Mouse (Mus musculus) forebrain, embryonic 11.5 days (tissue): Measurements from ENCODE around the gene Tmco1. TPM values are rescaled to one million over a fixed set of nuclear protein-coding genes. Genes with fewer than 3 reads are reported as not detected.
"Not testable (repeated sequence)": the region's sequence is repeated elsewhere in the genome, so short reads cannot be mapped to it uniquely, and the experiment has no call there.

Experiments used
- ATAC-seq: fragments of 200-750 bp; cut with Nextera tagmentation; replicated peaks from 2 replicates; pipeline ENCODE4 v1.8.0; 2017; ENCODE audit warnings: moderate TSS enrichment; ENCODE audit not compliant: low FRiP score
- DNase-seq: peaks from one replicate; pipeline ENCODE4 v3.0.0-alpha.2; 2017; ENCODE audit warnings: low spot score
- H3K27ac ChIP-seq: fragments of 300-500 bp; sonication (generic); 2 replicates; pipeline ENCODE4 v1.5.1; 2014; ENCODE audit warnings: low read depth, low read length
- H3K27me3 ChIP-seq: fragments of 300-500 bp; sonication (generic); 2 replicates; pipeline ENCODE4 v1.6.1; 2014; ENCODE audit warnings: mild to moderate bottlenecking, low read length, mixed read lengths; ENCODE audit not compliant: control insufficient read depth, insufficient read depth
- H3K36me3 ChIP-seq: fragments of 300-500 bp; sonication (generic); 2 replicates; pipeline ENCODE4 v1.6.1; 2014; ENCODE audit warnings: mild to moderate bottlenecking, low read length, moderate library complexity, mixed read lengths; ENCODE audit not compliant: control insufficient read depth, insufficient read depth
- H3K4me1 ChIP-seq: fragments of 300-500 bp; sonication (generic); replicated peaks from 2 replicates; pipeline ENCODE4 v1.6.1; 2014; ENCODE audit warnings: low read length, mixed read lengths; ENCODE audit not compliant: control insufficient read depth, insufficient read depth
- H3K4me2 ChIP-seq: fragments of 300-500 bp; sonication (generic); 2 replicates; pipeline ENCODE4 v1.6.1; 2014; ENCODE audit warnings: low read depth, mild to moderate bottlenecking, low read length, moderate library complexity, mixed read lengths; ENCODE audit not compliant: severe bottlenecking
- H3K4me3 ChIP-seq: fragments of 300-500 bp; sonication (generic); 2 replicates; pipeline ENCODE4 v1.5.1; 2014; ENCODE audit warnings: low read depth, low read length
- H3K9ac ChIP-seq: fragments of 300-500 bp; sonication (generic); 2 replicates; pipeline ENCODE4 v1.6.1; 2014; ENCODE audit warnings: low read length
- H3K9me3 ChIP-seq: fragments of 300-500 bp; sonication (generic); 2 replicates; pipeline ENCODE4 v1.6.1; 2016; ENCODE audit warnings: low read length, mixed read lengths; ENCODE audit not compliant: control insufficient read depth
- WGBS: fragments of 180-500 bp; shearing (Covaris S2); extraction: QIAGEN DNeasy Blood & Tissue Kit; methylation state at CpG from one replicate; pipeline ENCODE4 v1.1.7; 2014; 5-methylcytosine and 5-hydroxymethylcytosine counted together
- polyA plus RNA-seq: library from polyadenylated mRNA; unstranded; fragments of >200 nt; fragmentation: Nextera tagmentation; extraction: Ambion mirVana; gene quantifications from 2 replicates; pipeline ENCODE4 v1.2.1, GENCODE M21; 2014

The Tmco1 gene
- polyA plus RNA-seq, 1 experiment from 2014 or later = 75.2 TPM

GRCm38 (mm10) chr1:167336398-167336797 is 28.2 kb downstream of the Tmco1 start:
- ATAC-seq (no peak), DNase-seq (no peak)
- Histone ChIP-seq H3K9me3 (no peaks in the 10 kb centered on the region), H3K27ac (no peak overlapping the region), H3K9ac (no peak overlapping the region), H3K4me3 (no peak overlapping the region), H3K4me2 (no peak overlapping the region), H3K4me1 (no peaks in the 10 kb centered on the region), H3K36me3 (peaks cover 3% of the 10 kb centered on the region; the same call in 1 of the 2 replicates), H3K27me3 (peaks cover 3% of the 10 kb centered on the region; the same call in 1 of the 2 replicates)
- 92% methylated on average over 3 of the region's 3 CpGs for WGBS

GRCm38 (mm10) chr1:167337463-167338095 is 29.4 kb downstream of the Tmco1 start:
- peak; percentile 92 for DNase-seq
- ATAC-seq = peak; percentile 60; the same call in 1 of the 2 replicates
- 23% methylated on average over 12 of the region's 12 CpGs for WGBS

GRCm38 (mm10) chr1:167339177-167339781 is 31.1 kb downstream of the Tmco1 start:
- peaks cover 3% of the 10 kb centered on the region; the same call in 1 of the 2 replicates for H3K27me3 ChIP-seq
- no peaks in the 10 kb centered on the region for H3K4me1 ChIP-seq
- no peak overlapping the region for H3K4me2 ChIP-seq
- H3K4me3 ChIP-seq = no peak overlapping the region
- no peaks in the 10 kb centered on the region for H3K36me3 ChIP-seq
- DNase-seq = no peak
- no peak for ATAC-seq
- 75% methylated on average over 9 of the region's 9 CpGs for WGBS
- no peak overlapping the region for H3K27ac ChIP-seq
- H3K9me3 ChIP-seq = no peaks in the 10 kb centered on the region
- no peak overlapping the region for H3K9ac ChIP-seq

More at GRCm38 (mm10) chr1:167337463-167338095, 29.4 kb downstream of the Tmco1 start:
- H3K27ac ChIP-seq = no peak overlapping the region
- H3K4me2 ChIP-seq = no peak overlapping the region
- H3K4me3 ChIP-seq = no peak overlapping the region
- no peaks in the 10 kb centered on the region for H3K9me3 ChIP-seq
- no peak overlapping the region for H3K9ac ChIP-seq
- H3K36me3 ChIP-seq = no peaks in the 10 kb centered on the region
- H3K4me1 ChIP-seq = no peaks in the 10 kb centered on the region
- H3K27me3 ChIP-seq = peaks cover 3% of the 10 kb centered on the region; the same call in 1 of the 2 replicates

GRCm38 (mm10) chr1:167340111-167340787 is 32.1 kb downstream of the Tmco1 start:
- peak overlapping the region; percentile 52; the same call in 1 of the 2 replicates for H3K9ac ChIP-seq

GRCm38 (mm10) chr1:167340910-167341528 is 32.8 kb downstream of the Tmco1 start:
- Histone ChIP-seq H3K36me3 (no peaks in the 10 kb centered on the region), H3K4me3 (no peak overlapping the region), H3K9me3 (no peaks in the 10 kb centered on the region), H3K4me2 (no peak overlapping the region), H3K27ac (no peak overlapping the region), H3K27me3 (peaks cover 3% of the 10 kb centered on the region; the same call in 1 of the 2 replicates), H3K9ac (no peak overlapping the region), H3K4me1 (no peaks in the 10 kb centered on the region)
- WGBS = 94% methylated on average over 3 of the region's 3 CpGs
- ATAC-seq = no peak
- no peak for DNase-seq

More at GRCm38 (mm10) chr1:167340111-167340787, 32.1 kb downstream of the Tmco1 start:
- H3K27me3 ChIP-seq = peaks cover 3% of the 10 kb centered on the region; the same call in 1 of the 2 replicates
- no peaks in the 10 kb centered on the region for H3K4me1 ChIP-seq
- H3K9me3 ChIP-seq = no peaks in the 10 kb centered on the region
- ATAC-seq = peak; percentile 48; the same call in 1 of the 2 replicates
- H3K4me3 ChIP-seq = peak overlapping the region; percentile 38
- H3K4me2 ChIP-seq = peak overlapping the region; percentile 70
- H3K27ac ChIP-seq = no peak overlapping the region
- H3K36me3 ChIP-seq = no peaks in the 10 kb centered on the region
- 2% methylated on average over 47 of the region's 47 CpGs for WGBS
- DNase-seq = no peak

- H3K9me3 ChIP-seq = no peaks in the 10 kb centered on the region
- no peak overlapping the region for H3K9ac ChIP-seq
- H3K27me3 ChIP-seq = peaks cover 3% of the 10 kb centered on the region; the same call in 1 of the 2 replicates
- 90% methylated on average over 10 of the region's 10 CpGs for WGBS
- no peak overlapping the region for H3K4me3 ChIP-seq
- ATAC-seq = no peak
- H3K4me2 ChIP-seq = no peak overlapping the region
- DNase-seq = no peak
- no peaks in the 10 kb centered on the region for H3K4me1 ChIP-seq
- no peaks in the 10 kb centered on the region for H3K36me3 ChIP-seq
- no peak overlapping the region for H3K27ac ChIP-seq
Measured at GRCm38 (mm10) chr1:167342831-167343230, 34.7 kb downstream of the Tmco1 start.

- H3K9me3 ChIP-seq, H3K4me2 ChIP-seq, ATAC-seq, H3K4me3 ChIP-seq, H3K27ac ChIP-seq, H3K9ac ChIP-seq, H3K4me1 ChIP-seq, H3K27me3 ChIP-seq, DNase-seq, H3K36me3 ChIP-seq: not testable (repeated sequence)
- WGBS = 93% methylated on average over 10 of the region's 10 CpGs
Measured at GRCm38 (mm10) chr1:167345994-167346520, 37.9 kb downstream of the Tmco1 start.

- not testable (repeated sequence) for H3K27me3 ChIP-seq, DNase-seq, ATAC-seq, H3K4me3 ChIP-seq, H3K9ac ChIP-seq, H3K4me2 ChIP-seq, H3K27ac ChIP-seq, H3K4me1 ChIP-seq, H3K9me3 ChIP-seq, H3K36me3 ChIP-seq
- 63% methylated on average over 3 of the region's 3 CpGs for WGBS
Measured at GRCm38 (mm10) chr1:167349206-167349605, 41.0 kb downstream of the Tmco1 start.
